Mouse (Mus musculus) layer of hippocampus, postnatal 36 days (tissue): ENCODE results near the gene Neurog1. TPM values are rescaled to one million over a fixed set of nuclear protein-coding genes. Genes with fewer than 3 reads are reported as not detected.

Source experiments
- DNase-seq, 2 experiments: peaks; one replicate each; pipeline ENCODE4 v3.0.0; 2022
- total RNA-seq, 2 experiments: library from RNA; stranded (reverse); gene quantifications; 2 replicates each; pipeline ENCODE4 v1.2.3; 2021

Neurog1 gene
- total RNA-seq, 2 experiments from 2014 or later: 0.23 to 0.27 TPM

DNA sequence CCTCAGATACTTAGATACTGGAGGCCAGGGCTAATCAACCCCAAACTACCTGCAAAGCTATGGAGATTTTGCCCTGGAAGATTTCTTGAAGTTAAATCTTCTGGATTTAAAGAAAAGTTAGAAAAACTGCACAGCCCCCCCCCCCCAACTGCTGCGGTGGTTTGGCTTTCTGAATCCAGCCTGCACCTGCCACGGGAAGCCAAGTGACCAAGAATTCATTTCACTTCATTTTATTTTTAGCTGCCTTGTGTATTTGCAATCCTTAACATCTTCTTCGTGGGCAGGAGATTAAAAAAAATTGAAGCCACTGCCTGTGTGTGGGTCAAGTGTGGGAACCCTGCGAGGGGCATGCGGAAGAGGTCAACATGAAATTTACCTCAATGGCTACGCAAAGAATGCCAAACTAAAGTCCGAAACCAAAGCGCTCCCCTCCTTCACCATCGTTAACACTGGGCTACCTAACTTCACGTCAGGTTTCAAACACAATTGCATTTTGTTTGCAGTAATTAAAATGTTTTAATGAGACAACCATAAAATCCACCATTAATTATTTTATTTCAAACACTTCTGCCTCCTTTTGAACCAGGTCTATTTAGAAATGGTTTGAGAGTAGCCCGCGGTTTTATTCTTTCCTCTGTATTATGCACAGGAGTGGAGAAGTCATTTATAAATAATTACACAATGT, 5.6 kb upstream of the Neurog1 start:
- no peak for DNase-seq

DNA sequence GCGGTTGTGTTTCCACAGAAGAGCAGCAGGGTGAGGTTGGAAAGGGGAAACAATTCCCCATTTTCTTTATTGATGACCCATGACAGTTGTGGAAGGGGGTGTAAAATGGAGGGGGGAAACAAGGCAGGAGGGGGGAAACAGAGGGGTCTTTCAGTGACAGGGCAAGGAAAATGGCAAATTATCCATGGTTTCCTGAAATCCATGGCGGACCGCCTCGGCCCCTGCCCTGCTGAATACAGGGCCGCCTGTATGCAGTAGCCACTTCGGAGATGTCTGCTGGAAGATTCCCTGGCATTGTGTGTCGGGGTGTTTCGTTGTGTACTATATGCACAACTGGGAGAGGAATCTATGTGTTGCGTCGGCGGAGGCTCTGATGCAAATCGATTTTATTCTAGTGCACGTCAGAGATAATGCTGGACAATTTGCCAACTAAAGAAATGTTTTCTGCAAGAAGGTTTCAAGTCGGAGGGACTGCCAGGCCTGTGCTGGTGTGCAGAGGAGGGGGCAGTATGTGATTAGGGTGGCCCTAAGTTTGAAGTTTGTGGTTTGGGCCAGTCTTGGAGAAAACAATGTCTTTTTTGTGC, 4.8 kb upstream of the Neurog1 start:
- no peak for DNase-seq

DNA sequence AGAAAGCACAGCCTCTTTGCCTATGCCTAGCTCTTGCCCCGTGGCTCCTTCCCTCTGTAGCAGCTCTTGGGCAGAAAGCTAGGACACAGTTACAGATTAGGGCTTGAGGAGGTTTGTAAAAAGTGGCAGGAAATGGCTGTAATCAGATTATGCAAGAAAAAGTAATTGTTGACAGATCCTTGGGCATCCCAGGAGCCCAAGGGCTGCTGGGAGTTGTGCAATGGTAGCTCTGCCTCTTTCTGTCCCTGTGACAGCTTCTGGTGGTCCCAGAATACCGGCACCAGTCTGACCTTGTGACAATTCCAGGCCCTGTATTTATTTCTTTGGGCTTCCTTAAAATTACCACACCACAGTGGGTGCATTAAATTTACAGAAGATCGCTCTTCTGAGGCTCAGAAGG, 1.4 kb upstream of the Neurog1 start:
- no peak for DNase-seq

DNA sequence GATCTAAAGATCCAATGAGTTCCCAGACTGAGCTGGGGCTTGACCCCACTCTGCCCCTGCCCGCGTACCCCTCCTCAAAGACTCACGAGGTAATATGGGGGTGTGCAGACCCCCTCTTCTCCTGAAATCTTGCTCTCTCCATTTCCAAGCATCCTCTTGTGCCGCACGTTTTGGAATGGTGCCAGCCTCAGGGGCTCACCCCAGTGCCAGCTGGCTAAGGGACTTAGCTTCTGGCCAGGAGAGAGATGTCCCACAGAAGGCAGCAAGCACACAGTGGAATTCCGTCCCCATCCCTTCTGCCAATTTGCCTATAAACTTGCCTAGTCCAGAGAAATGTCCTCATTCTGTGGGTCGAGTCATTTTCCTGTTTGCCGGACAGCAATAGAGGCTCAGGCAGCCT, 820 bp upstream of the Neurog1 start:
- no peak for DNase-seq

DNA sequence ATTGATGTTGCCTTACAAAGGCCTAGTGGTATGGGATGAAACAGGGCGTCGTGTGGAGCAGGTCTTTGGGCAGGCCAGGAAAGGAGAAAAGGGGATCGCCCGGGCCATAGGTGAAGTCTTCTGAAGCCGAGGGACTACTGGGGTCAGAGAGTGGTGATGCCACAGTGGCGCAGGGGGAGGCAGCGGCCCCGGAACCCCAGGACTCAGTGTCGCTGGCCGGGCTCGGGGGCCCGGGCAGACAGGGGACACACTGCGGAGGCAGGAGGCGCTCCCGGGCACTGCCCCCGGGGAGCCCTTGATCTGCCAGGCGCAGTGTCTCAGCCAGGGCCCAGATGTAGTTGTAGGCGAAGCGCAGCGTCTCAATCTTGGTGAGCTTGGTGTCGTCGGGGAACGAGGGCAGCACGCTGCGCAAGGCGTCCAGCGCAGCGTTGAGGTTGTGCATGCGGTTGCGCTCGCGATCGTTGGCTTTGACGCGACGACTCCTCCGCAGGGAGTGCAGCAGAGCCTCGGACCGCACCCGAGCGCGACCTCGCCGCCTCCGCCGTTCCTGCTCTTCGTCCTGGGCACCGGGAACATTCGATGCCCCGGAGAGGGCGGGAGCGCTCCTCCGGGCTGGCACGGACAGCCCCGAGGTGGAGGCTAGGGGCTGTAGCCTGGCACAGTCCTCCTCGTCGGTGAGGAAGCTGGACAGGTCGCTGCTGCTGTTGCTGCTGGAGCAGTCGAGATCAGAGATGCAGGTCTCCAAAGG, 613 bp downstream of the Neurog1 start:
- DNase-seq: no peak

DNA sequence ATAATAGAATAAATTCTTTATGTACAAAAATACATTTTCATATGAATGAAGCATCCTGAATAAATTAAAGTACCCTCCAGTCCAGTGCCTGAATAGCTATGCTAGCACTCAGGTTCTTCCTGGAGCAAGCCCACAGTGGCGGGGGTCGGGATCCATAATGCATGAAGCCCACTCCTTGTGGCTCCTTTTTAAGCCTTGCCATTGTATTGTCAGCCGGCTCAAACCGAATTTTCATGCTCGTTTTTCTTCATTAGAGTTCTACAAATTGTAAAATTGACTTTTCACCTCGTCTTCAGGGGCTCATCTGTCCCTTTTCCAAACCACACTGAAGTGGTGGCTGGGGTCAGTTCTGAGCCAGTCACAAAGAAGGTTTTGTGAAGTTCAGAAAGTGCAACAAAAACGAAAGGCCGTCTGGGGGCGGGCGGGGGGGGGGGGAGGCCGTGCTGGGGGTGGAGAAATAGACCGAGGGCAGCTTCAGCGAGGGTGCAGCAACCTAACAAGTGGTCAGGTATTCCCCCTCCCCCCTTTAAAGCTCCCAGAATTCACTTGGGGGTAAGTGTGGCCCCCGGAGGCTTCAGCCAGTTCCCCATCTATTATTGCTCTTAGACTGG, 1.3 kb downstream of the Neurog1 start:
- DNase-seq: no peak

DNA sequence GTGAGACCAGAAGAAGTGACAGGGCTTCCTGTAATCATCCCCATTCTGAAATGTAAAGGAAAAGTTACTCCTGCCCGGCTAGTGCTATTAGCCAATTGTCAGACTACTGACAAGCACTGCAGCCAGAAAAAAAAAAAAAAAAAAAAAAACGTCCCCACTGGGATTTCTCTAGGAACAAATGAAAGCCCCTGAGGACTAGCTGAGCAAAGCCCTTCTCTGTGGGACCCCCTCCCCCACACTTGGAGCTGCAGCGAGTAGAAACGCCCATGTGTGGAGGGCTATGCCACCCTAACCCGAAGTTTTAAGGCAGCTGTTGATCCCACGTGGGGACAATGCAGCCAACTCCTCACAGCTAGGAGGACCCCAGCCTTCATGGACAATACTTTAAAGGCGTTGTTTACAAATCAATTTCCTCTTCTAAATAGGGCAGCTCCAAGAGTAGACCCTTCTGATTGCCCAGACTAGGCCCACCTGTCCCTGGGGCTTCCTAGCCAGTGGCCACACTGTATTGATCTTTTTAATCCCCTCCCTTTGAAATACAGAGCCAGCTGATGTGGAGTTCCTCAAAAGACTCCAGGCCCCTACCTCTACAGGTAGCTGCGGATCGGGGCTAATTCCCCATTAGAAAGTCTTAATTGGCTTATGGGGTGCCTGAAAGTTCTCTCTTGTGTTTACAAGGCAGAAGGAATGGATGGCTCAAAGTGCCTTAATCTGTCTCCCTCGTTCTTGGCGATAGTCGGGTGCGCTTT, 2.2 kb downstream of the Neurog1 start:
- no peak for DNase-seq

DNA sequence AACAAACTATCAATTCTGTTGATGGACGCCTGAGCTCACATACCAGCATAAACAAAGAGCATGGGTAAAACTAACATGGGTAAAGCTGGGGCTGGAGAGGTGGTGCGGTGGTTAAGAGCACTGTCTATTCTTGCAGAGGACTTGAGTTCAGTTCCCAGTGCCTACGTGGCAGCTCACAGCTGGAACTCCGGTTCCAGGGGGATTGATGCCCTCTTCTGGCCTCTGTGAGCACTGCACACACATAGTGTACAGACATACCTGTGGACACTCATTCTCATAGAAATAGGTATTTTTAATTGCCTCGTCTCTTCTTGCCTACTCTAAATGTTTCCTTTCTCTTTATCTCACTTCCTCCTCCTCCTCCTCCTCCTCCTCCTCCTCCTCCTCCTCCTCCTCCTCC, 8.9 kb downstream of the Neurog1 start:
- no peak for DNase-seq

DNA sequence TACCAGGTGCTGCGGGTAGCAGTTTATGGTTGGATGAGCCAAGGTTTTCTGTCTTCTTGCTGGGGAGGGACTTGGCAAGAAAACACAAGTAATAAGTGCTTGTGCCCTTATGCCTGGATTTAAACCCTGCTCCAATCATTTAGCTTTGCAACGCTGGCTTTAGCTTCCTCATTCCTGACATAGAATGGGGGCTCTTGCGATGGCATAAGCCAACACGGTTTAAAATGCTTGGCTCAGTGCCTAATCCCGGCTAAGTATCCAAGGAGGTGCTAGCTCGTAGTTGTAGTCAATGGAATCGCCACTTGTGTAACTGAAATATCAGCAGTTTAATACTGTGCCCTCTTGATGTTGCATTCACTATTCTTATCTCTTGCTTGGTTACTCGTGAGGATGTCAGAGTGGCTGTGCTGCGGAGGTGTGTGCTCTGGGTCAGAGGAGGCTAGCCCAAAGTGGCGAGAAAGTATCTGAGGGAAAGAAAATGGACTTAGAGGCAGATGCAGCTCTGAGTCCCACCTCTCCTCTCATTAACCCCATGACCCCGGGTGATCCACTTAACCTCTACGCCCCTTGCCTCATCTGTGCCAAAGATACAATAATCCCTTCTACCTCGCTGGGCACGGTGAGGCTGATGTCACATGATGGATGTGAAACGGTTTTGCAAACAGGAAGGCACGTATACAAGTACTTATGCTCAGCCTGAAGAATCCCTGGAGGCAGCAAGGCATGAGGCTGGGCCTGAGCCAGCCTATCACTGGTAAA, 11.8 kb downstream of the Neurog1 start:
- no peak for DNase-seq

DNA sequence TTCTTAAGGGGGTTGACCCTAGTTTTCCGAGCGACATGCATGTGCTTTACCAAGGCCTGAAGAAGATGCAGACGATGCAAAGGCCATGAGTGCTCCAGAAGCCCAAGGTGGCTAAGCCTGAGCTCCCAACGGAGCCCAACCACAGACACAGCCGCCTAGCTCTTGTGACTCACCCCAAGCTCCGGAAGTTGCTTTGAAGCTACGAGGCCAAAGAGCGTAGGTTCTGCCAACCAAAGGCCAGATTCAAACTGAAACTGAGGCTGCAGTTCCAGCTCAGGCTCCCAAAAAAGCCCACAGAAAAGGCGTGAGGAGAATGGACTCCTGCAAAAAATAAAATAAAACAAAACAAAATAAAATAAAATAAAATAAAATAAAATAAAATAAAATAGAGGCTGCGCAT, 14.1 kb downstream of the Neurog1 start:
- DNase-seq: no peak

DNA sequence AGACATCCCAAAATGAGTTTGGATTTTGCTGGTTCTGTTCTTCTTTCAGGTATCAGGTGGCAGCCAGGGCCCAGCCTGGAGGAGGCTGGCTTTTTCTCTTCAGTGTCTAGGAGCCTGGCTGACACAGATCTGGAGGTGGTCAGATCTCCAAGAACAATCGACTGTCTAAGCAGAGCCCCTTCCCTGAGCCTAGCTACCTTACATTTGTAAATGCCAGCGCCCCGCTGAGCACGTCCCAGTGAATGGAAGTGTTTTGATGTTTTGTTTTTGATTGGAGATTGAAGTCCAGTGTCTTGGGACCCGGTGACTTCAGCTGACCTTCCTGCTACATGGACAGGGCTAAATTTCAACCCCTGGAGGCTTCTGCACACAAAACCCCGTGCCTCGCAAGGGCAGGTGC, 15.8 kb downstream of the Neurog1 start:
- DNase-seq: no peak

DNA sequence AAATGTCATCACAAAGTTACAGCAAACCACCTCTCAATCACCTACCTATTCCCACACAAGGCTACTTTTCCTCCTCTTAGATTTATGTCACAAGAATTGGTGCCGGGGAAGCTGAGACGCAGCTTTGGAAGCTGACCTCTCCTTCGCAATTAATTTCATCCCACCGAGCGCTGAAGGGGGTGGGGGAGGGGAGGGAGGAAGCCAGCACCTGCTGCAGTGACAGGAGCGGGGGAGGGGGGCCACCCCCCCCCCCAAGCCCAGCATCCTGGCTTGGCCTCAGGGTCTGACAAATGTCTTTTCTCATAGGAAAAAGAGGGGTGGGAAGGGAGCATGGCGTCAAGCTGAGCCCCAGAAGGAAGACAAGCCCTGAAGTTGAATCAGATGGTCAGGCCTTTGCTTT, 23.2 kb downstream of the Neurog1 start:
- DNase-seq: no peak

DNA sequence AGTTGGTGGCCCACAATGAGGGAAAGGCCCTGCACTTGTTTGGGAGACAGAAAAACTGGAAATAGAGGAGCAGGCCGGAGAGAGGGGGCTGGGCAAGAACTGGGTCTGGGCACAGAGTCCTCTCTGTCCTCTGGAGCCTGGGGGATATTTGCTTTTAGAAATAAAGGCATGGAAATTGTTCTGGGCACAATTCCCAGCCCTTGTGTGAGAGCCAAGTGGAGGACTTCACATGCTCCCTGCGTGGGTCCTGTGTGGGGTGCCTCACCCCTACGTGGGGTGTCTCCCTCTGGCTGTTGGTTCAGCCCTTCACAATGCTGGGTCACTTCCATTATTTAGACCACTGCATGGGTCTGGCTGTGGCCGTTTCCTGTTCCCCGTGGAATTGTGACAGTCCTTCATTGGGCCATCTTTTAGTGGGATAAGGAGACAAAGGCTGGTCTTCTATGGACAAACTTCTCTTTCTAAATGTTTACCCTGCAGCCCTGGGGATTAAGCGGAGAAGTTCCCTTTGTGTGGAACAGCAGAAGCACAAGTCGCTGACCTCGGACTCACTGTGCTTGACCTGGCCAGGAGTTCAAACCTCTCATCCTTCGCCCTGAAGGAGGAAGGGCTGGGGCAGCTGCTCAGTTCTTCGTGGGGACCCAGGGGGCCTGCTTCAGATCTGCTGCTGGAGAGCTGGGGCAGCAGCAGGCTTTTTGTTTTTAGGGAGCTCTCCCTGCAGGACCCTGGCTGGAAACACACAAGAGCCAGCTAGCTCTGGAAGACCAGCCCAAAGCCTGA, 25.6 kb downstream of the Neurog1 start:
- DNase-seq: peak; percentile 46 to 62

DNA sequence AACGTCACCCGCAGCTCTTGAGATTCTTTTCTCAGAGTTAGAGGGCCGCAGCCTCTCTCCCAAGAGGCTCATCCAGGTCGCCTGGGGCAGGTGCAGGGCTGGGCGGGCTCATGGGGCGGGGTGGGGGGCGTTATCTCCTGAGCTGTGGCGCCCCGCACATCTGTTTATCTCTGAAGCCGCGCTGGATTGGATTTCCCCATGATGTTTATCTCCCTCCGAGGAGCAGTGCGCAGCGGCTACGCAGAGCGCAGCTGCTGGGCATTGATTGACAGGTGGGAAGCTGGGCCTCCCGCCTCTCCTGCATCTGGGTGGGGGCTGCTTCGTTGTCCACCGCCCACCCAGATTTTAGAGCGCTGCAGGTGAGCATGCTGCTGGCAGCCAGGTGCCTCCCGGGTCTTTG, 28.3 kb downstream of the Neurog1 start:
- DNase-seq: no peak

DNA sequence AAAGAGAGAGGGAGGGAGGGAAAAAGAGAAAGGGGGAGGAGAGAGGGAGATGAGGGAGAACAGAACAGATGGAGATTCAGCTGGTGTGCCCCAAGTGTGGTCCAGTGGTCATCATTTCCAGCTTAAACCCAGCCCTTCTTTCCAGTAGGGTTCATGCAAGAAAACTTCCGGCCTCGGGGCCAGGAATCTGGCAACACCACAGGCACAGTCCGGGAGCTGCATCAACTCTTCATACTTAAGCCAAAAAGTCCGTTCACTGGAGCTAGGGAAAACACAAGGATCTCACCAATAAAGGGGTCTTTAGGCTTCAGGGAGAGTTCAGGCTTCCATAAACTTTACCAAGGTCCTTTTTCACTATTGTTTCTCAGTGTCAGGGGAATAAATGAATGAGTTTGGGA, 29.1 kb downstream of the Neurog1 start:
- no peak for DNase-seq

DNA sequence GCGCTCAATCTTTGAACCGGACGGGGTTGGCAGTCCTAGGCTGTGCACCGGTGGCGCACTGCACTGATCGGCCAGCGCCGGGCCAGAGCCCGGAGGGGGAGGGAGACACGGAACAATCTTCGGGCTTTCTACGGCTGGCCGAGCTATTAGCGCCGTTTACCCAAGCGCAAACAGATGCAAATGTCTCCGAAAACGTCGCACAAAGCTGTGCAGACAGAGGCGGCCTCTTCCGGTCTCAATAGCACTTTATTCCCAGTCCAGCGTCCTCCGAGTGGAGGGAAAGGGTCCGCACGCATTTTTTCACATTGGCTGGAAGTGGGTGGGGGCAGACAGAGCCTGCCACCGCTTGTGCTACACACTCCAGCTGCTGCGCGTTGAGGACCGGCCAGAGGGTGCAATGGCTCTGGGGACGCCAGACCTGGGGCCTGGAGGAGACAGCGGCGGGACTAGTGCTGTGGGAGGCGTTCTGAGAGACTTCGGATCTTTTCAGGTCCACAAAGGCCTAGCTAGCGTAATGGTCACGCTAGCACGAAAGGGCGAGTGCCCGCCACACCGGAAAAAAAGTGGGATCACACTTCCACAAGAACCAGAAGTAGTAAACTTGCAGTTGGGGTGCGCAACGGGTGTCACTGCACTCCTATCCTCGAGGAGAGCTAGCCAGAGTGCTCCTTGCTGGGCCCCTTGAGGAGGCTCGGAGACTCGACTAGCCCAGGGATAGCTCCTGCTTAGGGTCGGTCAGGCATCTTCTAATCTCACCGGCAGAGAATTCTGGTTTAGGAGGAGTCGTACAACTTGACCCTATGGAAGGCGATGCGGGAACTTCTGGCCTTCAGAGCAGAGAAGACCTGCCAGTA, 29.7 kb downstream of the Neurog1 start:
- peak; percentile 24 to 55 for DNase-seq

DNA sequence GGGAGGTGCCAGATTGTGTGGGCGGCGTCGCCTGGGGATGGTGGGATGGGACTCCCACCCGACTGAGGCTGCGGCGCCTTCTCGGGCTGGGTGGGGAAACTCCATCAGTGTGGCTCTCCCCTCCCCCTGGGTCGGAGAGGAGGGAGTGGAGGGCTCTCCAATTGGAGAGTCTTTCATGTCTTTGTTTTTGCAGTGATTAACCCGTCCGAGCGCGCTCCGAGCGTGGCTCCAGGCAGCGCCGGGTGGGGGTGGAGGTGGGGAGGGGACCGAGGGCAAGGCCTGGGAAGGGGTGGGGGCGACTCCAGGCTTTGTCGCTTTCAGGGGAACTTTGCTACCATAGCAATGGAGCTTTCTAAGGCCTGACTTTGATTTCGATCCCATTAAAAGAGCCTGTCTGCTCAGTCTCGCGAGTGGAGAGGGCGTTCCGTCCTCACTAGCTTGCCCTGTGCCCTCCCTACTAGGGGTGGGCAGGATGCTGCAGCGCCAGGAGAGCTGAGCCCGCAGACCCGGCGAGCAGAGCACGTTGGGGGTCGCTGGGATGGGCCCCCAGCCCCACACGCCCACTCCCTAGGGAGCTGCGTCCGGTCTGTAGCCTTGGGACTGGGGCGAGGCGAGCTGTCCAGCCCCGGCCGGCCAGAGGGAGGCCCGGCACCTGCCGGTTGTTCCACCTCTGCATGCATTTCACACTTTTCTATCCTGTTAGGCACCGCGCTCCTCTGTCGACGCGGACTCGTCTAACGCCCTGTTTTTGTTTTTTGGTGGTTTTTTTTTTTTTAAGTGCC, 30.6 kb downstream of the Neurog1 start:
- peak; percentile 8 to 22 for DNase-seq

DNA sequence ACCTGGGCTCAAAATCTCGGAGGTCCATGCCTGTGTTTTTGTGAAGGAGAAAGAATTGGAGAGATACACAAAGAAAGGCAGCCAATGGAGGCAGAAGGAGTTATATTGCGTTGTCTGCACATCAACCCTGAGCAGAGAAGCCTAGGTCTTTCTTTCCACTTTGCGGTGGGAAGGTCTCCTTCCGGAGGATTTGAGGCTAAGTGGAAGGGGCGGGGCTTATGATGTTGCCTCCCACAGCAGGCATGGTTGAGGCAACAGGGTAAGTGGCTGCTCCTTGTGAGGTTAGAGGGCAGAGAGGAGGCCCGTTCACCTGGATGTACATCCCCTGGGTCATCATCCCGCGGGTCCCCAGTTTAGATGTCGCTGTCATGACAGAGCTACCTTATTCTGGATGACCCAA, 32.7 kb downstream of the Neurog1 start:
- no peak for DNase-seq

DNA sequence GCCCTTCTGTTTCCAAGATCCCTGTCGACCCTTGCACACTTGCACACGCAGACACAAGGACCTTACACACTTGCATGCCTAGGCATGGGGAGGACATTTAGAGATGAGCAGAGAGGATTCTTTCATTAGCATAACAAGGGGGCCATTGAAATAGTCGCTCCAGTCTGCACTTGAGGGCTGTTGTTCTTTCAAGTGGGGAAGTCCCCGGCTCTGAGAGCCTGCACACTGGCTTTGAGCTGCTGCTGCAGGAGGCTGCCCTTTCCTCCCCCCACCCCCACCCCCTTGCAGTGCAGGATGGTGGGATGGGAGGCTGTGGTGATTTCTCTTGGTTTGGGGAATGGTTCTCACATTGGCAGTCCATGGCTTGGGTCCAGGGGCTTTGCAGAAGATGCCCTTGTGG, 35.9 kb downstream of the Neurog1 start:
- DNase-seq: no peak
